Mouse (Mus musculus): Measurements from ENCODE around the gene Mfap3. TPM values are rescaled to one million over a fixed set of nuclear protein-coding genes. Genes with fewer than 3 reads are reported as not detected.

The Mfap3 gene
- total RNA-seq, 4 experiments from 2014 or later = 20.8 to 33.3 (median 29.6) TPM

DNA sequence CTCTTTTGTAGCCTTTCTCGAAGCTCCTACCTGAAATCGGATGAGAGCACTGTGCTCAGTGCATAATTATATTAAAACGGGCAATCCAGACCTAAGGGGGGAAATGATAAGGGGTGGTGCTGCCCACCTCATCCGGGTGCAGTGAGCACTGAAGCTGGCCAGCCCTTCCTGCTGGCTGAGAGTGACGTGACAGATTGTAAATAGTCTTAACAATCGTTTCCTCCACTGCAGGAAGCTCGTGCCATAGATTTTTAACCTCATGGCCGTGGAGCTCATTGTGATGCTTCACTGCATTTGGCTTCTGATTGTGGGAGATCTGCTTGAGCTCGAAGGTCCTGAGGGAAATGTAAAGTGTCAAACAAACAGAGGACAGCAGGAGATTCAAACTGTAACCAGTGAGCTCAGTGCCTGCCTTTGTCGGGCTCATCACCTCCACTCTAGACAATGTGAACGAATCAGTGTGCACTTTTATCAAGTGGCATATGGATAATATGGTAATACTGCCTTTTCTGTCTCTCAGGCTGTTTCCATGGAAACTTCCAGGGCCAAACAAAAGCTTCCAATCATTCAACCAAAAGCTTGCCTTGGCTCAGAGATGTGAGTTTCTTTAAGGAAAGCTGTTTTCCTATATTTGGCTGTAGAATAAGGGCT, 13.0 kb downstream of the Mfap3 start:
- DNase-seq = no peak

GRCm38 (mm10) chr11:57532306-57532705, 13.8 kb downstream of the Mfap3 start:
- no peak for DNase-seq

DNA sequence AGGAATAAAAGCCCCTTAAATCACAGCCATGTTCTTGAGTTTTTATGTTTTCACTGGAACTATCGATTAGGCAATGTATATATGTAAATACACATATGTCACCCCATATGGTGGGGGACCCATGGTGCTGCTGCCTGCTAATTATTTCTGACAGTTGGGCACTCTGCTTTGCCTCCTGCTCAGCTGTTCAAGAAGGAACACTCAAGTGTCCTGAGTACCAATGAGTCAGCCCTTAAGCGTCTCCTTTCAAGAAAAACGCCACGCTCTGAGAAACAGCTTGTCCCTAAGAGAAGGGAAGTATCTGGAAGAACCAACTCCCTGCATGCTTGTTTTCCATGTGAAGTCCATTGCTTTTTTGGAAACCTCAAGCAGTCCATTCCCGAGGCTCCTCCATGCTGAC, 17.4 kb downstream of the Mfap3 start:
- no peak for DNase-seq

DNA sequence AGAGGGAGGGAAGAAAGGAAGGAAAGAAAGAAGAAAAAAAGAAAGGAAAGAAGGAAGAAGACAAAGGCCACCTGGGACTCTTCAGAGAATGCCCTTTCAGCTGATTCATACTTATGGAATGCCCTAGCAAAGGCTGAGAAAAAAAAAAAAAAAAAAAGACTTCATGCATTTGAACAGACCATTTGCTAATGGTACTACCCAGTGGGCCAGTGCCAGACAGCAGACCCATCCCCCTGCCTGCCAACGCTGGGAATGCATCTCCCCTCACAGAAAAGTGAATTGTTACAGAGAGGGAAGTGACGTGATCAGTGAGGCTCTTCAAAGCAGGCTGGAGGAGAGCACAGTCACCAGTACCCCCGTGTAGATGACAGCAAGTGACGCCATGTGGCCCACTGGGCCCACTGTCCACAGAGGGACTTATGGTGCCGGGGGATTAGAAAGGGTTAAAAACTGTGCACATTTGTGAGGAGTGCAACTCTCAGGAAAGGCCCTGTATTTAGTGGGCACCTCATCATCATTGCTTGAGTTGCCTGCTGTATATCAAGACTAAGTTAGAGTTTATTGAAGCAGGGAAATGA, 21.5 kb downstream of the Mfap3 start:
- DNase-seq = no peak

DNA sequence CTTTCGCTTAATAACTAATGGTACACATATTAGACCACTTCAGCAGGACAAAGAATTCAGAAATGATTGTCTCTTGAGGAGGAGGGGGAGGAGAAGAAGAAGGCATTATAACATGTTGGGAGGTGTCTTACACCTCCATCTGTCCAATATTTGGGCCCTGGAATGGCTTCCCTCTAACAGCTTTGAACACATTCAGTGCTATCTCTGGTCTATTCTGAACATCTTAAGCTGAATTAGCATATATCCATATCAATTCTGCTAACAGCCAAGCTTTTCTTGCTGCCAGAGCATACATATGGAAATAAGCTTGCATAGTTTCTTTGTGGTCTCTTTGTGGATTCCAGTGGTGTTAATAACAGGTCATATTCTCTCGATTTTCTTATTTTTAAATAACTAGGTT, 22.2 kb downstream of the Mfap3 start:
- no peak for DNase-seq

- peak; percentile 45 for DNase-seq
Measured at GRCm38 (mm10) chr11:57548618-57549550, 30.4 kb downstream of the Mfap3 start.

DNA sequence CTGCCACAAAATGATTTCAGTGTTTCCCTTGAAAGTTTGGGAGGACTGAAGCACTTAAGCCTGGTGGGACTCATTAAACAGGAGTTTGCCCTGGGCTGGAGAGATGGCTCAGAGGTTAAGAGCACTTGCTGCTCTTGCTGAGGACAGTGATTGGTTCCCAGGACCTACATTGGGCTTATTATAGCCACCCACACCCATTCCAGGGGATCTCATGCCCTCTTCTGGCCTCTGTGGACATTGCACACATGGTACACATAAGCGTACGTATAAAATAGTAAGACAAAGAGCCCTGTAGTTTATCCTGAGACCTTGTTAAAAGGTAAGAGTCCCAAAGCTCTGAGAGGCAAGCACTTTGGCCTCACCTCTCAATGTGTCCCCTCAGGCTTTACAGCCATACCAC, 31.8 kb downstream of the Mfap3 start:
- no peak for DNase-seq

GRCm38 (mm10) chr11:57551016-57551415, 32.6 kb downstream of the Mfap3 start:
- DNase-seq = peak; percentile 56

DNA sequence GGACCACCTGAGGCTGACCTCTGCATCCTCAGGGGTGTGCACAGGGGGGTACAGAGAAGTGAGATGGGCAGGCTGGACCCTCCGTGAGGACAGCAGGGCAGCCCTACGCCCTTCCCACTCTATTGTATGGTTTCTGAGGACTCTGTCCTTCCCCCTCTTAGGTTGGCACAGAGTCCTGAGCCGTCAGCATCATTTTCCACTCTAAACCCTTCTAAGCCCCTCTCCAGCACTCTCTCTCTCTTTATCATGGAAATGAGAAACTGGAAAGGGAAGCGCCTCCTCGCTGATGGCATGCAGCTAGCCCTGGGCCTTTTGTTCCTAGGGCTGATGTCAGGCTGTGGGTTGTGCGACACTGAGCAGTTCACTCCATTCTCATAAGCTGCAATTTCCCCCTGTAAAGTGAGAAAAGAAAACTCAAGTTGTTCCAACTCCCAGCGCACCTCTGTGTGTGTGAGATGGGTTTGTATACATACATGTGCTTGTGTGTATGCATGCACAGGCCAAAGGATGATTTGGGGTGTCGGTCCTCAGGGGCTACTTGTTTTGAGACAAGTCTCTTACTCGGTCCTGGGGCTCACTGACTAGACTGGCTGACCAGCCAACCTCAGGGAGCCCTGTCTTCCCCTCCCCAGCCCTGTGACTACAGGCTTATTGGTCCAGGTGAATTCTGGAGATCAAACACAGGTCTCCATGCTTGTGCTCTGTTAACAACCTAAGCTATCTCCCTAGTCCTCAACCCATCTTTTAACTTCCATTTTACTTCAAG, 34.7 kb downstream of the Mfap3 start:
- no peak for DNase-seq

- DNase-seq = peak; percentile 14
Measured at GRCm38 (mm10) chr11:57557936-57558335, 39.5 kb downstream of the Mfap3 start.

DNA sequence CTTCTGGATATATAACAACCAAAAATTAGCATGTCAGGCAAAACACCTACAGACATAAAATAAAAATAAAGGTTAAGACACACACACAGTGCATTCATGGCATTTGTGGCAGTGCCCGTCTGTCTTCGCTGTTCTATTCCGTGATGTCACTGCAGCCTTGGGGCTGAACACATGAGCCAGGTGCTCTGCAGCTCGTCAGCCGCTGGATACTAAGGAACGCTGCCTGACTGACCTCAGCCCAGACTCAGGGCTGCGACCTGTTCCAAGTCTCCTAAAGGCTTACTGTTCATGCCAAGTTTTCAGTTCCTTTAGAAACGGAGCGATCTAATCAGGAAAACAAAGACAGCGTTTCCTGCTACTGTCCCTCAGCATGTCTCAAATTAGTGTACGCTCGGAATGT, 46.1 kb downstream of the Mfap3 start:
- peak; percentile 16 for DNase-seq

GRCm38 (mm10) chr11:57566091-57567035, 47.9 kb downstream of the Mfap3 start:
- no peak for DNase-seq

DNA sequence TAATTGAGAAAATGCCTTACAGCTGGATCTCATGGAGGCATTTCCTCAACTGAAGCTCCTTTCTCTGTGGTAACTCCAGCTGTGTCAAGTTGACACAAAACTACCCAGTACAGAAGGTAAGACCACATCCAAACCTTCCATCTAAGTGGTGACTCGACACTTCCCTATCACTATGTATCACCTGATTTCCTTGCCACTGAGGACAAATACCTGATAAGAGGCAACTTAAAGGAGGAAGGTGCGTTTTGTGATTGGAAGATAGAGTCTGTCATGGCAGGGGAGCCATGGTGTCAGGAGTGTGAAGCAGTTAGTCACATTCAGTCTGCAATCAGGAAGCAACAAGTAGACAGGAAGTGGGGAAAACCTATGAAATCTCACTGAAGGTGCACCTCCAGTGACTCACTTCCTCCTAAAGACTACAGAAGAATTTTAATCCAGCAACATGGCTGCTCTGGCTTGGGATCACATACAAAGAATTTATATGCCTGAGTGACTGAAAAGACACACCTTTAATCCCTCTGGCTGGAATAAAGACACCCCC, 50.6 kb downstream of the Mfap3 start:
- DNase-seq = no peak

GRCm38 (mm10) chr11:57571035-57571434, 52.6 kb downstream of the Mfap3 start:
- DNase-seq = no peak

- DNase-seq = no peak
Measured at GRCm38 (mm10) chr11:57573686-57574274, 55.3 kb downstream of the Mfap3 start.

DNA sequence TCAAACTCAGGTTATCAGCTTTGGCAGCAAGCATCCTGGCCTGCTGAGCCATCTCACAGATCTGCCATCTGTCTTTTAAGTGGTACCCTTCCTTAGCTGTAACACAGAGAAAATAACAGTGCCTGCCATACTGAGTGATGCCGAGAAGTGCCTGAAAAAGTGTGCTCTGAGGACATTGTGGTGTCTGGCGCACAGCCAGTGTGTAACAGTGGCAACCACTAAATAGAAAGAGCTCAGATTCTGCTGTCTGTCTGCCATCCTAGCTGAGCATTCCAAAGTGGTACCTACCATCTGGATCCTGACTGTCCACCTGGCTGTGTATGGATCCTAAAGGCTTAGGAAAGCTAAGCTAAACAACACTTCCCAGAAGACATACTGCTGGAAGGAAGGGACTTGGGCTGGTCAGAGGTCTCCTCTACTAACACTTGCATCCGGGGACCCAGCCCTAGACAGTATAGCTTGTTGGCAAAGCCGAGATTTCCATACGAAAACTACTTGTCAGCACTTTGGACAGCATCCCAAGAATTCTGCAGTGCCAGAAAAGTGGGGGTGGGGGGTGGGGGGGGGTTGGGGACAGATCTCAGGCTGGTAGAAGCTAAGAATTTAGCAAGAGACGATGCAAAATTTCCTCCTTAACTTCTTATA, 58.5 kb downstream of the Mfap3 start:
- DNase-seq = no peak

- no peak for DNase-seq
Measured at GRCm38 (mm10) chr11:57582818-57583635, 64.6 kb downstream of the Mfap3 start.

Measured in adrenal gland, adult 8-10 months (tissue).